ENCODE assay signal across 8 mouse cellular contexts in the genomic region with DNA sequence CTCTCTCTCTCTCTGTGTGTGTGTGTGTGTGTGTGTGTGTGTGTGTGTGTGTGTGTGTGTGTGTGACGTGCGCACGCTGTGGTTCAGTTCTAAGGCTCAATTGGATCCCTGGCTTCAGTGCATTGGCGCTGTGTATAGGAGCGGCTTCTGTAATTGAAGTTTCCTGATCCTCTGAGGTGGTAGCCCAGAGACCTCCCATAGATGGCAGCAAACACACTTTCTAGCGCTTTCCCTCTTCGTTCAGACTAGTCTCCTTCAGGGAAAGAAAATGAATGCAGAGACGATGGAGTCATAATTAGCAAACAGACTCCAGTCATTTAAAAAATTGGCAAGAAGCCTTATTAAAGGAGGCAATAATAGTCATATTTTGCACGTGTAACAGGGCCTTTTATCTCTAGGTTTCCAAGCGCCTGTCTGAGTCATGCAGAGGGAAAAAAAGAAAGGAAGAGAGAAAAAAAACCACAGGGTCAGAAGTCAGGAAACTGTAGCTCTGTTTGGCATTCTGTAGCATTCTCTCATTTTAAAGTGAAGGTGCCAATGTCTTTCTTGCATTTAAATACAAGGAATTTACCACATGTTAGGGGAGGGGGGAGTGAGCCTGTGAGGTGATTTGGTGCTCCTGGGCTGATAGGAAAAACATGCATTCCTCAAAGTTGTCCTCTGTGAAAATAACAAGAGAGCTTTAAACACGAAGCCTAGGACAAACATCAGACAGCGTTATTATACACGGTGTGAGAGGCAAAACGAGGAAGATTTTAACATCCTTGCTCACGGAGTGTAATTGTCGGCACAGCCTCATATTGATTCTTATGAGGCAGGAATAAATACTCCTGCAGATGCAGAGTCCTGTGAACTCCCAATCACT.
DNase-seq lines count a peak whose midpoint lies in the region; ATAC-seq and TF ChIP-seq lines count a peak whose summit lies in the region.

No protein-coding gene starts in this region.

- no peaks in the 10 kb centered on the region; the same call in 1 of the 2 replicates for H3K27me3 ChIP-seq in heart, embryonic 16.5 days (ENCODE audit: control insufficient read depth, insufficient read depth, low read length)
- H3K27me3 ChIP-seq in liver, adult 2 months (ENCODE audit: control insufficient read depth, insufficient read depth, low read length): no peaks in the 10 kb centered on the region

- peak; percentile 36 for DNase-seq in CD4-positive helper T cell, adult 2 months (ENCODE audit: low read depth, low spot score)
- peak; percentile 52 to 71 for DNase-seq in adrenal gland, postnatal 36 days
- peak; percentile 60 for DNase-seq in fibroblast of lung, adult 2 months (ENCODE audit: low read depth)
- DNase-seq in kidney, postnatal 10 days: peak; percentile 78
- DNase-seq in liver, adult 2 months (ENCODE audit: extremely low read depth, low read depth, low spot score): peak; percentile 40
- peak; percentile 45 for DNase-seq in naive thymus-derived CD4-positive, alpha-beta T cell, adult 2 months (ENCODE audit: low read depth)
- DNase-seq in thymus, postnatal 0 days (ENCODE audit: low spot score): peak; percentile 76

- H3K4me1 ChIP-seq in heart, embryonic 16.5 days (ENCODE audit: control insufficient read depth, insufficient read depth, low read length): no peaks in the 10 kb centered on the region
- no peaks in the 10 kb centered on the region for H3K4me1 ChIP-seq in liver, adult 2 months (ENCODE audit: control insufficient read depth, insufficient read depth, low read length)

- H3K4me3 ChIP-seq in heart, embryonic 16.5 days (ENCODE audit: low read length): peak overlapping the region; percentile 26
- H3K4me3 ChIP-seq in liver, adult 2 months (ENCODE audit: insufficient read depth, low read depth, low read length): no peak overlapping the region

- TF ChIP-seq CTCF in liver, adult 2 months (IDR thresholded peaks at IDR 0.05; ENCODE audit: low read depth, low read length): peak; percentile 46; the same call in 1 of the 2 replicates

- peak overlapping the region; percentile 55 for H3K4me2 ChIP-seq in heart, embryonic 16.5 days (ENCODE audit: low read depth, low read length)

- ATAC-seq in heart, embryonic 16.5 days (replicated peaks; ENCODE audit: extremely low read depth, insufficient read depth, low FRiP score): peak; percentile 73; the same call in 1 of the 2 replicates

- no peak overlapping the region for H3K27ac ChIP-seq in heart, embryonic 16.5 days (ENCODE audit: low read length)
- H3K27ac ChIP-seq in liver, adult 2 months (replicated peaks; ENCODE audit: insufficient read depth, low read depth, low read length): no peak overlapping the region

- no peak overlapping the region for H3K9ac ChIP-seq in heart, embryonic 16.5 days (ENCODE audit: low read length)
- H3K9ac ChIP-seq in liver, adult 2 months (ENCODE audit: low read depth, low read length): no peak overlapping the region

- H3K79me2 ChIP-seq in liver, adult 2 months (ENCODE audit: control insufficient read depth, insufficient read depth, low read length): no peaks in the 10 kb centered on the region

- TF ChIP-seq POLR2A in liver, adult 2 months (IDR thresholded peaks at IDR 0.05; ENCODE audit: extremely low read depth, insufficient read depth, low read length): no peak

- no peaks in the 10 kb centered on the region for H3K9me3 ChIP-seq in heart, embryonic 16.5 days (replicated peaks; ENCODE audit: control insufficient read depth, low read length)

- H3K36me3 ChIP-seq in heart, embryonic 16.5 days (ENCODE audit: control insufficient read depth, insufficient read depth): no peaks in the 10 kb centered on the region
- no peaks in the 10 kb centered on the region for H3K36me3 ChIP-seq in liver, adult 2 months (ENCODE audit: control insufficient read depth, insufficient read depth, low read length)

- 15% methylated on average over 16 of the region's 16 CpGs for WGBS in heart, embryonic 16.5 days
- WGBS in liver, adult 2 months: 24% methylated on average over 16 of the region's 16 CpGs
